Mouse (Mus musculus) neural tube, embryonic 12.5 days (tissue): ENCODE results near the gene Gucy1b2. TPM values are rescaled to one million over a fixed set of nuclear protein-coding genes. Genes with fewer than 3 reads are reported as not detected.

Experiments used
- ATAC-seq: fragments of 200-750 bp; cut with Nextera tagmentation; 2 replicates; pipeline ENCODE4 v1.8.0; 2017; ENCODE audit warnings: low read depth, mild to moderate bottlenecking, moderate TSS enrichment, moderate library complexity; ENCODE audit not compliant: low FRiP score
- H3K27ac ChIP-seq: fragments of 300-500 bp; sonication (generic); 2 replicates; pipeline ENCODE4 v1.5.1; 2016
- H3K27me3 ChIP-seq: fragments of 300-500 bp; sonication (generic); replicated peaks from 2 replicates; pipeline ENCODE4 v1.6.1; 2016; ENCODE audit warnings: mild to moderate bottlenecking
- H3K36me3 ChIP-seq: fragments of 300-500 bp; sonication (generic); 2 replicates; pipeline ENCODE4 v1.6.1; 2016; ENCODE audit warnings: mild to moderate bottlenecking
- H3K4me1 ChIP-seq: fragments of 300-500 bp; sonication (generic); 2 replicates; pipeline ENCODE4 v1.6.1; 2016
- H3K4me2 ChIP-seq: fragments of 300-500 bp; sonication (generic); replicated peaks from 2 replicates; pipeline ENCODE4 v1.6.1; 2016; ENCODE audit warnings: mild to moderate bottlenecking
- H3K4me3 ChIP-seq: fragments of 300-500 bp; sonication (generic); 2 replicates; pipeline ENCODE4 v1.5.1; 2016
- H3K9ac ChIP-seq: fragments of 300-500 bp; sonication (generic); 2 replicates; pipeline ENCODE4 v1.6.1; 2016; ENCODE audit warnings: mild to moderate bottlenecking
- H3K9me3 ChIP-seq: fragments of 300-500 bp; sonication (generic); 2 replicates; pipeline ENCODE4 v1.6.1; 2016; ENCODE audit warnings: mild to moderate bottlenecking
- WGBS: fragments of 180-500 bp; shearing (Covaris S2); methylation state at CpG from one replicate; pipeline ENCODE4 v1.1.7; 2016; 5-methylcytosine and 5-hydroxymethylcytosine counted together
- polyA plus RNA-seq: library from polyadenylated mRNA; unstranded; fragments of >200 nt; fragmentation: Nextera tagmentation; extraction: Ambion mirVana; gene quantifications from 2 replicates; pipeline ENCODE4 v1.2.1, GENCODE M21; 2016

Gene Gucy1b2
- polyA plus RNA-seq, 1 experiment from 2014 or later: 0.27 TPM

DNA sequence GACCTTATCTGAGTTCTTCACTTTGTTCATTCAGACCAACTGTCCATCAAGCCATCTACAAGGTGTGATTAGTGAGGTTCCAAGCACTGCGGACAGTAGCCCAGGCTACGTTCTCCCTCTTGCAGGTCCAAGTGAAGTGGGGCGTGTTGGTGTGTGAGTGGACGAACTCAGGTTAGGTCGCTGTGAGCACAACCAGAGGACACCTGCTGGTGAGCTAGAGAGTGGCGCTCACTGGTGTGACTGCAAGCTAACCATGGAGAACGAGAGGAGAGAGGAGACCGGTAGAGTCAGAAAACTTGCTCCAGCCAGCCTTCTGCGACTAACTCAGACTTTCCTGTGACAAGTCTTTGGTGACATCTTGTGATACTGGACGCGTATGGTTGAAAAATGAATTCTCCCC lies 3.5 kb upstream of the Gucy1b2 start:
- Histone ChIP-seq H3K36me3 (no peaks in the 10 kb centered on the region), H3K4me2 (no peak overlapping the region), H3K27ac (no peak overlapping the region), H3K4me1 (no peaks in the 10 kb centered on the region), H3K9ac (no peak overlapping the region), H3K9me3 (no peaks in the 10 kb centered on the region), H3K27me3 (no peaks in the 10 kb centered on the region), H3K4me3 (no peak overlapping the region)
- 65% methylated on average over 11 of the region's 11 CpGs for WGBS
- no peak for ATAC-seq

DNA sequence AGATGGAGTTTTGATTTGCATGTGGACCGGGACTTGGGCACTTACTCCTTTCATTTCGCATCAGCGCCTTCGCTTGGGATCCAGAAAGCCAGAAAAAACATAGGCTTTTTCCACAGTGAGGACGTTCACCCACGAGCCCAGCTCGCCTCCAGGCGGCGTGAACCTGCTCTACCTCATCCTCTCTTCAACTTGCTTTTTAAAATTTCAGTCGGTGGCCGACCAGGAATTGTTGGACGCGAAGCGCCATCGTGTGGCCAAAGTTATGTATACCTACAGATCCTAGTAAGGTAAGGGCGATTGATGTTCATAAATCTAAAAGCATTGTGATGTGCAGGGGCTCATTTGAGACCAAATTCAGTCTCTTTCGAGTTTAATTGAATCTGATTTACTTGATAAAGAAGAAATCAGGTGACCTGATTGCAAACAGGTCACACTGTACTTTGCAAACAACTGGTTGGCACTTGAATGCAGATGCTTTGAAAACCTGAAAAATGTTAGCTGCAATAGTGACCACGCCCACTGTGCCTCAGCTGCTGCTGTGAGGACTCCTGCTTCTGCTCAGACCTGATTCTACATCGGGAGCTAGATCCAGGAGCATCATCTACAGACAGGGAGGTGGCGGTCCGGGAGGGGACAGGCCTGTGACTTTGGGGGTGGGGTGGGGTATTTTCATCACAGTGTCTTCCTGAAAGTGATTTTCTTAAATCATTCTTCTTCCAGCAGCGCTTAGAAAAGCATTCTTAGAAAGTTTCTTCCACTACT lies 1.5 kb upstream of the Gucy1b2 start:
- Histone ChIP-seq H3K4me2 (peak overlapping the region; percentile 40), H3K4me1 (no peaks in the 10 kb centered on the region), H3K27me3 (no peaks in the 10 kb centered on the region), H3K4me3 (no peak overlapping the region), H3K9ac (no peak overlapping the region), H3K36me3 (no peaks in the 10 kb centered on the region), H3K27ac (no peak overlapping the region), H3K9me3 (no peaks in the 10 kb centered on the region)
- WGBS: 20% methylated on average over 22 of the region's 22 CpGs
- ATAC-seq: peak; percentile 69; the same call in 1 of the 2 replicates

DNA sequence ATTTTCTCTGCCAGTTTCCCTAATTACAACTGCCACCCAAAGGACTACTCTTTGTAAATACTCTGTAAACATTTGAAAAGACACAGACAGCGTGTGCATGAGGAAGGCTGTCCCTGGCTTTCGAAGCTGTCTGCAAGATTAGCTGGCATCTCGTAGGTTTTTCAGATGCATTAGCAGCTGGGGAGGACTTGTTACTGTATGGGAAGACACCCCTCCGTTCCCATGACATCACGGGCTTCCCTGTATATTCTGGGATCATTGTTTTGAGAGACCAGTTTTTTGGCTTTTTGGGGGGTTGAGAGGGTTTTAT lies 564 bp downstream of the Gucy1b2 start:
- no peak overlapping the region for H3K4me3 ChIP-seq
- H3K9me3 ChIP-seq: no peaks in the 10 kb centered on the region
- no peaks in the 10 kb centered on the region for H3K27me3 ChIP-seq
- H3K9ac ChIP-seq: no peak overlapping the region
- no peak overlapping the region for H3K27ac ChIP-seq
- ATAC-seq: no peak
- 75% methylated on average over 5 of the region's 5 CpGs for WGBS
- H3K36me3 ChIP-seq: no peaks in the 10 kb centered on the region
- no peak overlapping the region for H3K4me2 ChIP-seq
- H3K4me1 ChIP-seq: no peaks in the 10 kb centered on the region

DNA sequence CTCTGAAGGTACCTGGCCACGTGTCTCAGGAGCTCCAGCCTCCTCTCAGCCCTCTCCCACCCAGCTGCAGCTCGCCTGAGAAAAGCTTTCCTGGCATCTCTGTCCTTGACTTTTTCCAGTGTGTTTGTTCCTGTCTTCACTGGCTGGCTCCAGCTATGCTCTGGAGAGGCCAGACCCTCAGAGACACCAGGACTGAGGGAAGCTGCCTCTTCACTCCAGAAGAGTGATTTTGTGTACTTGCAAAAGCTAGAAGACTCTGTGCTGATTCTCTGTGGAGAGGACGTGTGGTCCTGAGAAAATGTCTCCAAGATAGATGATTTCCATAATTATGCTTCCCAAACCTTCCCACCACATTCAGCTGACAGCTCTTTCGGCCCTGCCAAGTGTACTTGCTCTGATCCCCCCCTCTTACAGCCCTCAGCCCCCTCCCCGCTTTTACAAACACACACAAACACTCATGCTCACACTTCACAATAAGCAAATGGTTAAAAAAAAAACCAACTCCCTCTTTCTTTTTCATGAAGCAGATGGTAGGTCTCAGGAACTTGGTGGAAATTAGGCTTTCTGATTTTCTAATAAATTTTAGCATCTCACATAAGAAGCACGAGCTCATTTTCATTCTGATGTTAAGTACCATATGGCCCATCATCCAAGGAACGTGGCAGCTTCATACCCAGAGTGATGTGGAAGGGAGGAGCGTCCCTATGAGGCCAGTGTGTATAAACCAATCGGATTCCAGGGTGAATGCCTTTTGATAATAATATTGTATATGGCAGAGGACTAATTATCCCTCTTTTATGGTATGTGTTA lies 1.1 kb downstream of the Gucy1b2 start:
- Histone ChIP-seq H3K27me3 (no peaks in the 10 kb centered on the region), H3K4me3 (no peak overlapping the region), H3K9ac (no peak overlapping the region), H3K4me1 (no peaks in the 10 kb centered on the region), H3K9me3 (no peaks in the 10 kb centered on the region), H3K36me3 (no peaks in the 10 kb centered on the region), H3K4me2 (no peak overlapping the region), H3K27ac (no peak overlapping the region)
- no peak for ATAC-seq
- WGBS: 64% methylated on average over 9 of the region's 9 CpGs

DNA sequence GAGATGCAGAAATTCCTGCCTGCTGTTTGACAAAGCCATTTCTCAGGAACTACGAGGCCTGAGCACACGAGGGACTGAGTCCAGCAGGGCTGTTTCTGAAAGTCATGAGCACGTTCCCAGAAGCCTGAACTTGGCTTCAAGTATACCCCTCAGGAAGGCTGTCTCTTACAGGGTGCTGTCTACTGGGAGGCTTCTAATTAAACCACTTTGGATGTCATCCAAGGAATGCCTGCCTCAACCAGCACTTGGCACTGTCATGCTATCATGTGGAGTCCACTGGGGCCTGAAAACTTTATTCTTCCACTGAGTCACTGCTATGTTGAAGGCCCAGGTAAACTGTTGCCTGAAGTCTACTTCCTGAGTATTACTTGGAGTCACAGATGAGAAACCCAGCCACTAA lies 2.0 kb downstream of the Gucy1b2 start:
- Histone ChIP-seq H3K9me3 (no peaks in the 10 kb centered on the region), H3K27me3 (no peaks in the 10 kb centered on the region), H3K36me3 (no peaks in the 10 kb centered on the region), H3K27ac (no peak overlapping the region), H3K9ac (no peak overlapping the region), H3K4me2 (no peak overlapping the region), H3K4me1 (no peaks in the 10 kb centered on the region), H3K4me3 (no peak overlapping the region)
- ATAC-seq: no peak
- WGBS: 82% methylated on average over 3 of the region's 3 CpGs

DNA sequence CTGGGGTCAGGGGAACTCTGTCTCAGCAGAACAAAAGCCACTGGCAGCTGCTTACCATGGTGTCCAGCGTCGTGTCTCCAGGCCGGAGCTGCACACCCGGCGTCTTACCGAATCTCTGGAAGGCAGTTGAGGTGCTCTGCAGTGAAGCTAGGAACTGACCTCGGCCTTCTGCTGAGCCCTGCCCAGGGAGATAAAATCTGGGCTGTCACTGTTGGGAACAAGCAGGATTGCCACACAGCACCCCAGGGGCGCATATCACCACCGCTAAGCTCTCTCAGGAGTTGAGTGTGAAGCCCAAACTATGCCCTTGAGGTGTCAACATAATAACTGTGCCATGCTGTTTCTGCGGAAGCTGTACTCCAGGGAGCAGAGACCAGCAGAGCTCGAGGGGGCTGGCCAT lies 2.8 kb downstream of the Gucy1b2 start:
- whole genome bisulfite sequencing: 78% methylated on average over 11 of the region's 11 CpGs
- no peak overlapping the region for H3K27ac ChIP-seq
- no peak overlapping the region for H3K4me3 ChIP-seq
- no peaks in the 10 kb centered on the region for H3K36me3 ChIP-seq
- H3K9me3 ChIP-seq: no peaks in the 10 kb centered on the region
- H3K9ac ChIP-seq: no peak overlapping the region
- H3K27me3 ChIP-seq: no peaks in the 10 kb centered on the region
- no peaks in the 10 kb centered on the region for H3K4me1 ChIP-seq
- H3K4me2 ChIP-seq: no peak overlapping the region
- ATAC-seq: no peak

DNA sequence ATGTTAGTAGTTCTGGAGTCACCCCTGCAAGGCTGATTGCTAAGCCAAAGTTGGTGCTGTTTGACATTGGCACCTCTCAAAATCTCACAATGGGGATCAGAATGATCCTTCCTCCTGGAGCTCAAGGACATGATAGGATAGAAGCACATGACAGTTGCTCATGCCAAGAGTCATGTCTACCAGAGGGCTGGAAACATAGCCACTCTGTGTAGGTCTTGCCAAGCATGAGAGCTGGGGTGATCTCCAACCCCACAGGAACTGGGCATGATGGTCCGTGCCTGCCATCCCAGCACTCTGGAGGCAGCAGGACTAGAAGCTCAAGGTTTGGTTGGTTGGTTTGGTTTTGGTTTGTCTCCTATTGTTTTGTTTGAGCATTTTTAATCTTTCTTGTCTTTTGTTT lies 5.4 kb downstream of the Gucy1b2 start:
- Histone ChIP-seq H3K27me3 (no peaks in the 10 kb centered on the region), H3K9me3 (no peaks in the 10 kb centered on the region), H3K36me3 (no peaks in the 10 kb centered on the region), H3K4me2 (no peak overlapping the region), H3K4me3 (no peak overlapping the region), H3K4me1 (no peaks in the 10 kb centered on the region), H3K9ac (no peak overlapping the region), H3K27ac (no peak overlapping the region)
- ATAC-seq: no peak
- 92% methylated on average over 1 of the region's 1 CpGs for WGBS

DNA sequence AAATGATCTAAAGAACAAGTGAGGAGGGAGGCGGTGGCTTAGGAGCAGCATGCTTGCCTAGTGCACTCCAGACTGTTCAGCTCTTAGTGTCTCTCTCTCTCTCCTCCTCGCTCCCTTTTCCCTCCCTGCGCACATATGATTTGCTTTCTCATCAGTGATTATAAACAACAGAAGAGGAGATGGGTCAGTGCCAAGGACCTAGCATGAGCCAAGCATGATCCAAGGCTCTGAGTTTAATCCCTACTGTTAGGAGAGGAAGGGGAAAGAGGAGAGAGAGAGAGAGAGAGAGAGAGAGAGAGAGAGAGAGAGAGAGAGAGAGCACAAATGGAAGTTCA lies 8.9 kb downstream of the Gucy1b2 start:
- Histone ChIP-seq H3K4me3 (no peak overlapping the region), H3K4me2 (no peak overlapping the region), H3K9ac (no peak overlapping the region), H3K27ac (no peak overlapping the region), H3K36me3 (no peaks in the 10 kb centered on the region), H3K4me1 (no peaks in the 10 kb centered on the region), H3K27me3 (no peaks in the 10 kb centered on the region), H3K9me3 (no peaks in the 10 kb centered on the region)
- 89% methylated on average over 3 of the region's 3 CpGs for WGBS
- no peak for ATAC-seq

DNA sequence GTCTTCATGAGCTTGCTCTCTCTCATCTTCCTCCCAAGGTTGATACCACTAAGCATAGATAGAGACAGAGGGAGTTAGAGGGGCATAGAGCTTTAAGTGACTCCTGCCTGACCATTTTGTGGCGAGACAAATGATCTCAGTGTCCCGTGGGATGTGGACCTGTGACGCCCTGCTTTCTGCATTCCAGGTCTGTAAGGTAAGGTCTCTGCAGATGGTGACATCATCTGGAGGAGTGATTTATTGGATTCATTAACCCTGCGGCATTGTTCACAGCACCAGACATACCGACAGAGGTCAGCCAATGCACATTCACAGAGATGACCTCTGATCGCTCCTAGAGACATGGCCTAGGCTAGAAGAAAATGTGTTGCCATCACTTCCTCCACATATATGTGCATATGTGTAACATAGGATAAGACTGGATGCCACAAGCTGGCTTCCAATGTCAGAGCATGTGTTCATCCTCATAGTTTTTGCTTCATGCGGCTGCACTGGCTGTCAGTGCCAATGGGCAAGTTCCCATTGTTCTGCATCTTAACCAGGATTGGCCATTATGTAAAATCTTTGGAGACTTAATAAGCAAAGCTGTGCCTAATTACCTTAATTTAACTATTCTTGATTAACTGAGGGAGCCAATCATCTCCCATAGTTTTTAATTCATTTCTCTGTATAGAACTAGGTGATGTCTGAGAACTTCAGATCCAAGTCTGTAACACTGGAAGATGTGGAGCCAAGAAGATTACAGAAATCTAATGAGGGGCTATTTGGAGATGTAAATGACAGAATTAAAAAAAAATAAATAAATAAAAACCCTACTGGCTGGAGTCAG lies 9.5 kb downstream of the Gucy1b2 start:
- Histone ChIP-seq H3K4me1 (no peaks in the 10 kb centered on the region), H3K9me3 (no peaks in the 10 kb centered on the region), H3K27me3 (no peaks in the 10 kb centered on the region), H3K36me3 (no peaks in the 10 kb centered on the region), H3K4me2 (no peak overlapping the region), H3K27ac (no peak overlapping the region), H3K9ac (no peak overlapping the region), H3K4me3 (no peak overlapping the region)
- ATAC-seq: no peak
- 63% methylated on average over 7 of the region's 7 CpGs for WGBS

DNA sequence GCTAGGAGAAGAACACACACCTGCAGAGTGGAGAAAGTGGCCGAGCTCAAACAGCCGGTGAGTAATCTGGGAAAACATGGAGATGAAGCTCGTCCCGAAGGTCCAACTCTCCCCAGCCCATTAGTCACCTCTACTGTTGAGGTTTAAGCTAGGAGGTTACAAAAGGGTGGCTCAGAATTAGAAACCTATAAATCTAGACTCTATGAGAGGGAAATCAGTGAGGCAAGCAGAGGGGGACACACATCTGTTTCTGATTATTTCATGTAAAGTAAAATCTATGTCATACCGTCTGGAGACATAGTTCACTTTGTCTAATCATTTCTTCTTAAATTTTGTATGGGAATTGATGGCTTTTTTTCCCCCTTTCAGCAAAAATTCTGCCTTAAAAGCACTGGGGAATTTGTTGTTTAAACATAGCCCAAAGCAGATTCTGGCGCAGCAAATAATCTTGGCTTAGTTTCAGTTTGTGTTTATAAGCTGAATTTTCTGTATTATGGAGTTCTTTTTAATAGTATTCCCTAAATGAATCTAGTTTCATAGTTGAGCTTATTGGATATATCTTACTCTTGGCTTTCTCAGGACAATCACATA lies 12.2 kb downstream of the Gucy1b2 start:
- H3K9ac ChIP-seq: no peak overlapping the region
- H3K4me3 ChIP-seq: no peak overlapping the region
- H3K9me3 ChIP-seq: no peaks in the 10 kb centered on the region
- H3K36me3 ChIP-seq: no peaks in the 10 kb centered on the region
- H3K27me3 ChIP-seq: no peaks in the 10 kb centered on the region
- H3K4me2 ChIP-seq: no peak overlapping the region
- H3K27ac ChIP-seq: no peak overlapping the region
- 81% methylated on average over 6 of the region's 6 CpGs for WGBS
- no peaks in the 10 kb centered on the region for H3K4me1 ChIP-seq
- no peak for ATAC-seq

DNA sequence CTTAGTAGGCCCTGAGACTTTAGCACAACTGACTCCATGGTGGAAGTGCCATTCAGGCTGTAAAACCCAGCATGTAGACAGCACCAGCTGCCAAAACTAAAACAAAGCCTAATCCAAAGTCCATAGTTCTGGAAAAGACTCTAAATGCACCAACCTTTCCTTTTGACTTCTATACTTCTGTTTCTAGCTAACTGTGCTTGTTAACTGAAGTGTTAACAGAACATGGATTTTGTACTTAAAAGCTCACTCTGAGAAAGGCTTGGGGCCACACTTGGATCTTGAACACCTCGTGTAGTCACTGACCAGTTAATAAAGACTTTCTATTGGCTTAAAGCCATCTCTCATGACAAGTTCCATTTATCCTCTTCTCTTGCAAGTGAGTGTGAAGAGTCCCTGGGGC lies 13.1 kb downstream of the Gucy1b2 start:
- no peaks in the 10 kb centered on the region for H3K4me1 ChIP-seq
- no peaks in the 10 kb centered on the region for H3K36me3 ChIP-seq
- no peaks in the 10 kb centered on the region for H3K27me3 ChIP-seq
- H3K9ac ChIP-seq: no peak overlapping the region
- H3K4me2 ChIP-seq: no peak overlapping the region
- no peak overlapping the region for H3K4me3 ChIP-seq
- no peaks in the 10 kb centered on the region for H3K9me3 ChIP-seq
- H3K27ac ChIP-seq: no peak overlapping the region
- WGBS: 89% methylated on average over 1 of the region's 1 CpGs
- ATAC-seq: no peak

DNA sequence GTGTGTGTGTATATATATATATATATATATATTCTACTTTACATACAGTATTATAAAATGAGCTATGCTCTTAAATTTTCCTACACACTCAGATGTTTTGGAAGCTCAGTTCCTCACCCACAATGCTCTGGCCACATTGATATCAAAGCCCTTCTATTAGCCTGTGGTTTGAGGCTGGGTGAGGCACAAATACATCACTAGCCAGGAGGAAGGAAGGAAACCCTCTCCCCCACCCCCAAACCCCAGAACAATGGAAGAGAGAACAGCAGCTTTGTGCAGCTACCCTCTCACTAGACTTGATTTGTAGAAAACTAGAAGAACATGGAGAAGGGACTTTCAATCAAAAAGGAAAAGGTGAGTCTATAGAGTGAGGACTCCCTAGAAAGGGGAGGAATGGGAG lies 16.1 kb downstream of the Gucy1b2 start:
- ATAC-seq: no peak
- H3K4me3 ChIP-seq: no peak overlapping the region
- no peaks in the 10 kb centered on the region for H3K9me3 ChIP-seq
- no peak overlapping the region for H3K27ac ChIP-seq
- no peaks in the 10 kb centered on the region for H3K27me3 ChIP-seq
- H3K4me2 ChIP-seq: no peak overlapping the region
- H3K4me1 ChIP-seq: no peaks in the 10 kb centered on the region
- no peak overlapping the region for H3K9ac ChIP-seq
- H3K36me3 ChIP-seq: no peaks in the 10 kb centered on the region
